Mouse (Mus musculus): ENCODE data around the gene Trim10. TPM values are rescaled to one million over a fixed set of nuclear protein-coding genes. Genes with fewer than 3 reads are reported as not detected.
A peak's percentile ranks its signal among the peaks of the same experiment; 100 is the strongest.

The Trim10 gene
- 1 to 10 TPM in 1 of 2 experiments, under 1 TPM in 1; 0.57 to 1.8 TPM for total RNA-seq (2021)

- no peak for DNase-seq
Observed at GRCm38 (mm10) chr17:36869284-36869954, at the start of gene Trim10. Gene Trim10, plus strand, starts transcription at chr17:36869574.

- peak; percentile 61 for DNase-seq
Observed at GRCm38 (mm10) chr17:36824005-36824404, 45.4 kb upstream of the Trim10 start.

GRCm38 (mm10) chr17:36825525-36825924, 43.8 kb upstream of the Trim10 start:
- DNase-seq, result no peak

- DNase-seq, result peak; percentile 90
Observed at GRCm38 (mm10) chr17:36826002-36826401, 43.4 kb upstream of the Trim10 start.

DNA sequence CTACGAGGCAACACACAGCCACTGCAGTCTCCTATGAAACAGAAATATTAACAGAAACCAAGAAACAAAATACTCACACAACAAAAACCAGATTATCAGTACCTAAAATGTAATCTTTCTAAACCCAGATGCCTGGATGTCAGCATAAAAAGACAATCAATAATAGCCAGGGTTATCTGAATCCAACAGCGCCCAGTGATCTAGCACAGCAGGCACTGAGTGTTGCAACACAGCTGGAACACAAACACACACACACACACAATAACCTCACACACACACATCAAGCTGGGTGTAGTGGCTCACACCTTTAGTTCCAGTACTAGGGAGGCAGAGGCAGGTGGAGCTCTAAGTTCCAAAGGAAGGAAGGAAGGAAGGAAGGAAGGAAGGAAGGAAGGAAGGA, 40.9 kb upstream of the Trim10 start:
- no peak for DNase-seq

DNA sequence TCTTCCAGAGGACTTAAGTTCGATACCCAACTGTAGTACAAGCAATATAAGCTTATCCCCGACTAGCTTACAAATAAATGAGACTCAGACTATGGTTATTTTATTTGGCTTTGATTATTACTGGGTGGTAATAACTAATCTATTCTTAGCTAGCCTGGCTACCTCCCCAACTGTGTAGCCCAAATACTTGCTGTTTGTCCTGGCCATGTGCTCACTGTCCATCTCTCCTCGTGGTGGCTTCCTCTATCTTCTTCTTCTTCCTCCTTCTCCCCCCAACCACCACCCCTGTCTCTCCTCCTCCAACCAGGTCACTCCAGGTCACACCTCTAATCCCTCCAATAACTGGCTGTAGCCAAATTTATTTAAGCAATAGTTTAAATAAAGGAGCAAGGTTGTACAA, 38.9 kb upstream of the Trim10 start:
- no peak for DNase-seq

DNA sequence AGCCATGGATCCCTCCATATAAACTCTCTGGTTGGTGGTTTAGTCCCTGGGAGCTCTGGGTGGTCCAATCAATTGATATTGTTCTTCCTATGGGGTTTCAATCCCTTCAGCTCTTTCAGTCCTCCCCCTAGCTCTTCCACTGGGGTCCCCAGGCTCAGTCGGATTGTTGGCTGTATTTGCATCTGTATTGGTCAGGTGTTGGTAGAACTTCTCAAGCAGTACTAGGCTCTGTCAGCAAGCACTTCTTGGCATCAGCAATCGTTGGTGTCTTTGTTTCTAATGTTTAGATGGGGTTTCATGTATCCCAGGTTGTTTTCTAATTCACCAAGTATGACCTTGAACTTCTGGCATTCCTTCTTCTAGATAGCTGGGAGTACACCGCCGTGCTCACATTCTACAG, 36.7 kb upstream of the Trim10 start:
- DNase-seq, result no peak

GRCm38 (mm10) chr17:36835591-36836426, 33.6 kb upstream of the Trim10 start:
- DNase-seq, result peak; percentile 65

DNA sequence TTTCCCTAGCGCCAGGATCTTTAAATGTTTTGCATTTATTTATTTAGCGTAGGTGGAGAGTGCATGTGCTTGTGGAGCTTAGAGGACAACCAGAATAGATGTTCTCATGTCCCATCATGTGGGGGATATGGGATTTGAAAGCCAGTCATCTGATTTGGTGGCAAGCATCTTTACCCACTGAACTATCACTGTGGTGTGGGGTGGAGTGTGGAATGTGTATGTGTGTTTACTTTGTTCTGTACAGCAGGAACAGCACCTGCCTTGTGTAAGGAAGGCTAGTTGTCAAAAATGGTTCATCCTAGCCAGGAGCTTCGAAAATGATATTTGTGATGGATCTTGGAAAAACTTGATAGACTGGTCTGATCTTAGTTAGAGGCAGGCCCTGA, 33.0 kb upstream of the Trim10 start:
- DNase-seq, result no peak

DNA sequence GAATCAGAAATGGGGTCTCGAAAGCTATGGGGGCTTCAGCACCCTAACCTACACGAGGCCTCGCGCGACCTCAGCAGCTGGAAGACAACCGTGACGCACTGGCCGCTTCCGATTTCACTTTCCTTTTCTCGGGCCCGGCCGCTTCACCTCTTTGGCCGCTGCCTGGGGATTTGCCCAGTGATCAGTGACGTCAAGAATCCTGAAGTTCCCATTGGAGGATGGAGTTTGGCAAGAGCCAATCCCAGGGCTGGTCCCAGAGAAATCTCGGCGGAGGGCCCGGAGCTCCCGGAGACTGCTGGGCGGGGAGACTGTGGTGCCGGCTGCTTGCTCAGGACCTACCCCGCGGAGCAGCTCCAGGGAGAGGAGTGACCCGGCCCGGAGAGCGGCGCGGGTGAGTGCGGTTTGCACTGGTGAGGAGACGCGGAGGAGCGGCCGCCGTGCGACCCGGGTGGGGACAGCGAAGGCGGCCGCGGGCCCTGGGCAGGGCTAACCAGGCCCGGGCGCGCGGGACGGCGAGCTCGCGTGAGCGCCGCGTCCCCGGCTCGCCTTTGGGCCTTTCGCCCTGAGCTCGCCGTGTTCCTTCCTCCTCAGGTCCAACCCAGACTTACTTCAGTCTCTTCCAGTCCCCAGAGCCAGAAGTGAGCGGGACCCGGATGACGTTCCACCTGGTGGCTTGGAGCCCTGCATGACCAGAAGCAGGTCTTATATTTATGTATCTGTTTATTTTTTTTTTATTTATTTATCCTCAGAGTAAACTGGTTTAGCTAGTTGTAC, 32.3 kb upstream of the Trim10 start, which contains the start of gene Trim26:
Trim26 (plus strand) TSS at position 261 of the 774 bp plus-strand sequence.
- DNase-seq, result peak; percentile 99

GRCm38 (mm10) chr17:36839001-36839400, 30.4 kb upstream of the Trim10 start:
- no peak for DNase-seq

DNA sequence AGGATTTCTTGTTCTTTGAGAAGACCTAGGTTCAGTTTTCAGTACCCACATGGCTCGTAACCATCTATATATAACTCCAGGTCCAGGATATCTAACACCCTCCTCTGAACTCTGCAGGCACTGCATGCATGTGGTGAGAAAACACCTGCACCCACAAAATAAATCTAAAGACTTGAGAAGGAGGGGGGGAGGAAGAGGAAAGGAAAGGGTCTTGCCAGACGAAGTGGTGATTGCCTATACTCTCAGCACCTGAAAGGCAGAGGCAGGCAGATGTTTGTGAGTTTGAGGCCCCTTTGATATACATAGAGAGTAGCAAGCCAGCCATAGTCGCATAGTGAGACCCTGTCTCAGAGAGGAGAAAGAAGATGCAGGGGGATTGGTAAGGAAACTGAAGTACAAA, 29.4 kb upstream of the Trim10 start:
- no peak for DNase-seq

DNA sequence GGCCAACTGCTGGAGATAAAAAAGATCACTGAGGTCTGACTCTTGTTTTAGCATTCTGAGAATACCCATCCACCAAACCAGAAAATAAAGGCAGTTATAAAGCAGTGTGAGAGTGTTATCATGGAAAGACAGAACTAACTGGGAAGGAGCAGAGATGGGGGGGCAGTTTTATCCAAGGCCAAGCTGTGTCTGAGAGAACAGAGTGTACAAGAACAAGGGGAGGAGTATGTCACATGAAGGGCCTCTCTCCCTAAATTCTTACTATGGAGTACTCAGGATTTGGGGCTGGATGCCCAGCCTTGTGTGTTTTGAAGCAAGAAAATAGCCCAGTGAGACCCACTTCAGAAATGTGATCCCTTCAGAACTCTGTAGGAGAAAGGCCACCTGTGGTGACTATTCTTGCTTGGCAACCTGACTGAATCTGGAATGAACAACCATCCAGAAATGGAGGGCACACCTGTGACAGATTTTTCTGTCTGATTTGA, 28.4 kb upstream of the Trim10 start:
- no peak for DNase-seq

GRCm38 (mm10) chr17:36843696-36844095, 25.7 kb upstream of the Trim10 start:
- DNase-seq, result no peak

GRCm38 (mm10) chr17:36844286-36844719, 25.1 kb upstream of the Trim10 start:
- no peak for DNase-seq

GRCm38 (mm10) chr17:36844725-36845124, 24.6 kb upstream of the Trim10 start:
- DNase-seq, result no peak

DNA sequence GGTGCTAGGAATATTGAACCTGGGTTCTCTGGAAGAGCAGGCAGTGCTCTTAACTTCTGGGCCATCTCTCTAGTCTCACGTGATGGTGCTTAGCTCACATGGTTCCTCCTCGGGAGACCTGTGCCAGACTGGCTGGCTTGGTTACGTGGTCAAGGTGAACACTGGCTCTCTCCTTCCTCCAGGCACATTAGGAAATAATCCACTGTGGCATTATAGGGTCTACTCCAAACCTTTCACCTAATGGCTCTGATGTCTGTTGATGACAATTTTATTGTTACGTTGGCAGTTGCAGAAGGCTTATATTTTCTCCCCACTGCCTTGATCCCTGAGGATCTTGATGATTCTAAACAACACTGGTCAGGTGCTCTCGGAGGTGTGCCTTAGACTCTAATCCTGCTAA, 20.5 kb upstream of the Trim10 start:
- no peak for DNase-seq

DNA sequence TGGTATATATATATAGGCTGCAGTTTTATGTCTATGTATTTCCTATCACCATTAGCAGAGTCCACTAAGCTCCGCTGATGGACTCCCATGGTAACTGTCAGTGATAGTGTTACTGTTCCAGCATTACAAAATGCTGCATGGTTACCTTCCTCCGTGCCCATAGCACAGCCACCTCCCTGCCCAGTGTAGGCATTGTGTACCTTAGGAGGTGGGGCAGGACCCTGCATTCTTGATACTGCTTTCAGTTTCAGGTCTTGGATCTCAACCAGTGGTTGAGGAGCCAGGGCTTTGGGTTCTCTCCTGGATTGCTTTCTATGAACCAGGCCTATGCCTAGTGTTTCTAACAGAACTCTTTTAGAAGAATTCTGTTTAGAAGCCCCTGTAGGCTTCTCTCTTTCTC, 19.4 kb upstream of the Trim10 start:
- no peak for DNase-seq

DNA sequence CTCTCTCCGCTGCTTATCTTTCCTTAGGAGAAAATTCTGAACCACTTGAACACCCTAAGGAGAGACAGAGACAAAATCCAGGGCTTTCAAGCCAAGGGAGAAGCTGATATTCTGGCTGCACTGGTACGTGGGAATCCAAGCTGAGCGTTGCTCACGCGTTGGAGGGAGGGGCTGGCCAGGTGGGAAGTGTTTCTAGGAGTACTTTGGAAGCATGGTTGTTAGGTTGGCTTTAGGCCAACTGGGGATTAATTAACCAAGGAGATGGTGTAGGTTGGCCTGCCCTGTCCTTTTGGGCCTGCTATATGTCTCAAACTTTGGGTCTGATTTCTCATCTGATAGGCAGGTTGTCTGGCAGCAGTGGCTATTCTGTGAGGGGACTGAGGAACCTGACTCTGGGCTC, 18.2 kb upstream of the Trim10 start:
- no peak for DNase-seq

GRCm38 (mm10) chr17:36851627-36852026, 17.7 kb upstream of the Trim10 start:
- no peak for DNase-seq

DNA sequence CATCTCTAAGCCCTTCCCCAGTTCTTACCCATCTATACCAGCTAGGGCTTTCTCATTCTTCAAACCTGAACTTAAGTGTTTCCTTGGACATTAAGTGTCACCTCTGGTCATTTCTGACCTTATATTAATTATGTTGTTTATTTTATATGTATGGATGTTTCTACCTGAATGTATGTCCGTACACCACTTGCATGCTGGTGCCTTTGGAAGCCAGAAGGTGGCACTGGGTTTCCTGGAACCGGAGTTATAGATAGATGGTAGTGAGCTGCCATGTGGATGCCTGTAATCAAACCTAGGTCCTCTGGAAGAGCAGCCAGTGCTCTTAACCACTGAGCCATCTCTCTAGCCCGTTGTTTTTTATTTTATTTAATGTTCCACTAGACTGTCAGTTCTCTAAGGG, 13.9 kb upstream of the Trim10 start:
- DNase-seq, result no peak

DNA sequence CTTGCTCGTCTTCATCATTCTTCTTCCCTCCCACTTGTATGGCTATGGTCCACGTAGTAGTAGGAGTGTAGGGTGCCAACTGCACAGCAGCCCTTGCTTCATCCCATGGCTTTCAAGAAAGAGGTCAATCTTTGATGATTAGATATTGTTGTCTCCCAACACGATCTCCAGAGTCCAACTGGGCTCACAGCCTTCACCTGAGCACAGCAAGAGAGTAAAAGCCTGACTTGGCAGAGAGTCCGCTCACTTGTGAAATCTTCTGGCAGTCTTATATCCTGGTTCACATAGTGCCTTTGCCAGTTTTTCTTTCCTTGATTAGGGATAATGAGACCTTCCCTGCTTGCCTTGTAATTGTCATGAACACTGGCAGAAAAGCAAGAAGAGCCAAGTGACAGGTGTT, 13.1 kb upstream of the Trim10 start:
- DNase-seq, result no peak

DNA sequence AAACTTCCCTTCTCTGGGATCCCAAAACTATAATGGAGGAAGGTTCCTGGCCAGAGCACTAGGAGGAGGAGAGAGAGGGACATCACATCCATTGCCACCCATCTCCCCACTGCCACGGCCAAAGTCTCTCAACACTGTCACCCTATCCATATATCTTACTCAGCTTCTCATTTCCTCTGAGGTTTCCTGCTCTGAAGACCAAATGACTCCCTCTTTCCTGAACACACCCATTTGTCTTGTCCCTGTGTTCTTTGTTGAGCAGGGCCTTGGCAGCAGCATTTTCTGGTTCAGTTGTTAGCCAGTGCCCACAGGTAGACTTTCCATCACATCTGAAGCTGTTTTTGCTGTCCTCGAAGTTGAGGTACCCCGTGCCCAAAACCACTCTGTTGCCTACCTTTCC, 11.2 kb upstream of the Trim10 start:
- DNase-seq, result no peak
